Mouse (Mus musculus): Measurements from ENCODE around the gene Ptcra. TPM values are rescaled to one million over a fixed set of nuclear protein-coding genes. Genes with fewer than 3 reads are reported as not detected.
"Not testable (repeated sequence)": the region's sequence is repeated elsewhere in the genome, so short reads cannot be mapped to it uniquely, and the experiment has no call there.

Gene Ptcra
- total RNA-seq (2022): not detected

DNA sequence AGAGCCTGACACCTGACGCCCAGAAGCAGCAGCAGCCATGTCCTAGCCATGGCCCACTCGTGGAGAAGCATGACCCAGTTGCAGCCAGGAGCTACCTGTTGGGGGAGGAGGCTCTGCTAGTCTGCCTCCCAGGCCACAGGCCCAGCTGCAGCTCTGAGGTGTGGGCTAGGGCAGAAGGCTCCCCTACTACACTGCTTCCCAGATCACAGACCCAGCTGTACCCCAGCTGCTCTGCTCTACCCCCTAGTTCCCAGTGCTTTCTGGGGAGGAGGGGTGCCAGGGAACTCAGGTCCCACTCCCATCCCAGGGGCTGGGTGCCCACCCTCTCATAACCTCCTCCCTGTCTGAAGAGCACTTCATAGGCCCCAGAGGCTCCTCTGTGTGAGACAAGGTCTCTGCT lies at the start of gene Ptcra:
Ptcra (minus strand) TSS at position 169 of the 400 bp plus-strand sequence.
- DNase-seq (ENCODE audit: low spot score in 2 of 2): no peak

DNA sequence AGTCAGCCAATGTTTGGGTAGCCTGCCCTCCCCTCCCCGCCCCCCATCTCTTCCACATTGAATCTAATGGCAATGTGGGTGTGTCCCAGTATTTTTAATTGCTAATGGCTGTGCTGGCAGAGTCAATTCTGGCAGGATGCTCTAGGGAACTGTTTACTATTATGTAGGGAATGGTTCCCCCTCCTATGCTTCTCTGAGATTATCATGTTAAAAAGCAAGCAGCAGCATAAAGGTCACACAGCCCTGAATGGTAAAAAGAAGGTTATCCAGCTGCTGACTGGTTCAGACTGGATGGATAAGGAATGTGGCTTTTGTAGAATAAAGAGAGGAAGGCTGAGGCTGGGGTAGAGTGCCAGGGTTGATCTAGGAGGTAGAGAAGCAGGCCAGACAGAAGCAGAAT lies 48.9 kb upstream of the Ptcra start:
- no peak for DNase-seq (ENCODE audit: low spot score in 2 of 2)

DNA sequence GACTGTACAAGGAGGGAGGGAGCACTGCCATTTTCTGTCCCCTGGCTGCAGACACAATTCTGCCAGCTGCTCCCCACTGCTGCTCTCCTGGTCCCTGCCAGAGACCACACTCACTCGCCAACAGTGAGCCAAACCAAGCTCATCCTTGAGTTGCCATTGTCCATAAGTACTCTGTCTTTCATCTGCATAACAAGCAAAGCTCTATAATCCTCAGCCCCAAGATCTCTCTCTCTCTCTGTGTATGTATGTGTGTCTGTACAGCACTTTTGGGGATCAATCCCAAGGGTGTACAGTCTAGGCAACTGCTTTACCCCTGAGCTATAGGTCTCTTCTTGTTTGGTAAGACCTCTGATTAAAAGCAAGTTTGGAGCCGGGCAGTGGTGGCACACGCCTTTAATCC lies 47.2 kb upstream of the Ptcra start:
- no peak for DNase-seq (ENCODE audit: low spot score in 2 of 2)

DNA sequence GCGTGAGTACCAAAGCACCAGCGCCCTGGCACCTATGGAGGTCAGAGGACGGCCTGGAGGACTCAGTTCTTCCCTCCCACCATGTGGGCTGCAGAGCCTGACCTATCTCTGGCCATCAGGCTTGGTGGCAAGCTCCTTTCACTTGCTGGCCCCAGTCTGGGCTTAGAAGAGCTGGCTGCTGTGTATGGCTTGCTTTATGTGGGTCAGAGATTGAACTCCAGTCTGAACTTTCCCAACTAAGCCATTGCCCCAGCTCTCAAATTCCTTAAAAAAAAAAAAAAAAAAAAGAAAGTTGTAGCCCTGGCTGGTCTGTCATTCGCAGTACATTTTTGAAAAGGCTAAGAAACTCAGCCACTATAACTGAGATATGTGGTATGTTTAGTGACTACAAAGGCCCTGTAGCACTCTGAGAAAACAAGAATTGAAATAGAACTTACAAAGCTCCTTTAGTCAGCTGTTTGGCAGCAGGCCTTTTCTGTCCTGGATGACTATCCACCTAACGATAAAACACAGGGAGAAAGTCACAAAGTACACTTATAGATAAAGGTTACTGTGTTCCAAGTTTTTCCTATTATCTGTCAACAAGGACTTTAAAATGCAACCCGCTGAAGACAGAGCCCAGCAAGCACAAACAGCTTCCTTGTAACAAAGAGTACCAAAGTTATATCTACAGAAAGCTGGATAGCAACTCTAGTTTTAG lies 45.8 kb upstream of the Ptcra start:
- no peak for DNase-seq (ENCODE audit: low spot score in 2 of 2)

DNA sequence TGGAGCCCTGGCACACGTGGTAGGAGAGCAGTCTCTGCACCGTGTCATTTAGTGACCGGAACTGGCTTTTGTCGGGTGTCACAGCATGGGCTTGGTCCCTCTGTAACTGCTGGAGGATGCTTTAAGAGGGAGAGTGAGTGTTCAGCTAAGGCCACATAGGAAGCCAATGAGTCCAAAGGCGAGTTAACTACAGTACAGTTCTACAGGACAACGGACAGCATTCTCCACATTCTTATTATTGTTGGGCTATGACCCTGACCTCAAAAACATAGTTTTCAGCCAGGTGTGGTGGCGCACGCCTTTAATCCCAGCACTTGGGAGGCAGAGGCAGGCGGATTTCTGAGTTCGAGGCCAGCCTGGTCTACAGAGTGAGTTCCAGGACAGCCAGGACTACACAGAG lies 44.9 kb upstream of the Ptcra start:
- DNase-seq (ENCODE audit: low spot score in 2 of 2): no peak

DNA sequence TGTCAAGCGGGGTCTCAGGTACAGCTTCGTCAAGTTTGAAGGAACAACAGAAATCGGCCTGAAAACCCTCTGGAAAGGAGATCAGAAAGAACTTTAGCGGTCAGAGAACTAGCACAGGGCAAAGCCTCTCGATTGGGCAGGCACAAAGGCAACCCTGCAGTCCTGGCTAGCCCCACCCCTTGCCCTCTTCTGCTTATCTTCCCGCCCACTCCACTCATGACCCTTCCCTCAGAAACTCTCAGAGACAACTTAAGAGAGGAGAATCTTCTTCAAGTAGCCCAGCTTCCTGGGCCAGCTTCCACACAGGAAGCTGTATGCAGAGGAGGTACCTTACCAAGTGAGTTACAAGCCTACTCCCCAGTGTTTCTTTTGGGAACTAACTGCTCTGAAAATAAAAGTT lies 38.2 kb upstream of the Ptcra start:
- DNase-seq (ENCODE audit: low spot score in 2 of 2): no peak

DNA sequence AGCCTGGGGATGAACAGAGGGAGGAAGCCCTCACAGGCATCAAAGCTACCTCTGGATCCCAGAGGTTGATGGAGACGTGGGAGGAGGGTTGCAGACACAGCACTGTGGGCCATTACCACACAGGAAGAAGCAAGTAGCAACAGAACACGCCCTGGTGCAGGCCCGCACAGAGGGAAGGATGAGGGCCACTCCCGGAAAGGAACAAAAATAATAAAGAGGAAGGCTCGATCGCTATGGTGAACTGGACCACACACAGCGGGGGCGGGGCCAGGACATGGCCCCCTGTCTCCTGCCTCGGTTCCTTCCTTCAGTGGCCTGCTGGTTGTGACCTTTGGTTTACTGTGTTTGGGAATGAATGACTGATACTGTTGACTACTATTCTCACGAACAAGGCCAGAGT lies 36.2 kb upstream of the Ptcra start:
- DNase-seq (ENCODE audit: low spot score in 2 of 2): no peak

DNA sequence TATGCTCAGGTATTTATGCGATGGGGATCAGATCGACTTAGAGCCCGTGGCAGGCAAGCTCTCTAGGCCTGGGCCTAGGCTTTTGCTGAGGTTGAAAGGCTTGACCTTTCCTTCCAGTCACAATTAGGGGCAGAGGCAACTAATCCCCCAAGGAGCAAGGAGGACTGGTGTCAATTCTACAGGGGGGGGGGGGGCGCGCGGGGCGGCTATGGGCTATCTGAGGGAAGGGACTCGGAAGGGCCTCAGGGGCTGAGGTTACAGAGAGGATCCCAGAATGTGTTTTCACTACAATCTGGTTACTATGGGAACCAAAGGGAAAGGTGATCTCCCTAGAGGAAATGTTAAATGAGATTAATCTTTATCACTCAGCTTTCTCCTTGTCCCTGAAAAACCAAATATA lies 33.9 kb upstream of the Ptcra start:
- no peak for DNase-seq (ENCODE audit: low spot score in 2 of 2)

DNA sequence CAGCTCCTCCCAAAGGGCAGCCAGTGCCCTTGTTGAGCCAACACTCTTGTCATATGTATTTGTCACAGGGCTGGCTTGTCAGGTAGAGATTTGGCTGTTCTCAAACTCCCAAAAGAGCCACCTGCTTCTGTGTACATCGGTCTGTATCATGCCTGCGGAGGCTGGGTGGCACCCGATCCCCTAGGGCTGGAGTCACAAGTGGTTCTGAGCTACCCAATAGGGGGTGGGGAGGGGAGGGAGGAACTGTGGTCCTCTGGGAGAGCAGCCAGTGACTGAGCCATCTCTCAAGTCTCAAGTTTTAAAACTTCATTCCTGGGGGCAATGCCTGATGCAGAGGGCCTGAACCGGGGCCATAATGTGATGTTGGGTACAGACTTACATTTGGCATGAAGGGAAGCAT lies 33.2 kb upstream of the Ptcra start:
- no peak for DNase-seq (ENCODE audit: low spot score in 2 of 2)

DNA sequence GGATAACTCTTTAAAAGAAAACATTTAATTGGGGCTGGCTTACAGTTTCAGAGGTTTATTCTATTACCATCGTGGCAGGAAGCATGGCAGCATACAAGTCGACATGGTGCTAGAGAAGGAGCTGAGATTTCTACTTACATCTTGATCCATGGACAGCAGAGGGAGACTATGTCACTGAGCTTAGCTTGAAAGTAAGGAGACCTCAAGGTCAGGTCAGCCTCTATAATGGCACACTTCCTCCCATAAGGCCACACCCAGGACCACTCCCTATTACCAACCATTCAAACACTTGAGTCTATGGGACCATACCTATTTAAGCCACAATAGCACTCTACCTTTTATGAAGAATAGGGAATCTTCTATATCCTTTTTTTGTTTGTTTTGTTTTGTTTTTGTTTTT lies 29.5 kb upstream of the Ptcra start:
- DNase-seq (ENCODE audit: low spot score in 2 of 2): no peak

DNA sequence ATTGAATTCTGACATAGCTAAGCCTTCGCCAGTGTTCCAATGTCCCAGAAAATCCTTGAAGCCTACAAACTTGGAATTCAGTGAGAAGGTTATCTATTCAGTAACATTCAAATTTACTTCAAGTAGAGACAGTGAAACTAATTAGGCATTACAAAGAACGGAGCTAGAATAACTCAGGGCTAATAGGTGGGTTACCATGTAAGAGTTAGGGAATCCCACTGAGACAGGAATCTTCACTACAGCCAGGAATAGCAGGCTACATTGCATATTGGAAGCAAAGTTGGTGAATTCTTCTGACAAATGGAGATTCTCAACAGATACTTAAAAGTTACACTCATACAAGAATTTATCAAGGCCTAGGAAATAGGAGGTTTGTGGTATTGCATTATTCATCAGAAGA lies 24.5 kb upstream of the Ptcra start:
- DNase-seq (ENCODE audit: low spot score in 2 of 2): not testable (repeated sequence)

DNA sequence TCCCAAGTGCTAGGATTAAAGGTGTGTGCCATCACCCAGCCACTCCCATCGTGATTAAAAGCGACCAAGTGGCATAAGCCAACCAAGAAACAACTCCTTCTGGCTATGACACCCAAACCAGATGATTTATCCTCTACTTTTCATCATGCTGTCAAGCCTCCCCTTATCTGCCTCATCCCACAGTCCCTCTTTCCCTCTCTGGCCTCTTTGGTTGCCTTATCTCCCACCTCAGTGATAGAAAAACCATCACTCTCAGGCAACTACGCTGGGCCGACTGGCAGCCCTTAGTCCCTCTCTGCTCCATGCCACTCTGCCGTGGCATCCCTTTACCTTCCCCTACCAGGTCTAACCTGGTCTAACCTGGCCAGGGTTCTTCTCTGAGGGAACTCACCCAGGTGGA lies 23.4 kb upstream of the Ptcra start:
- DNase-seq (ENCODE audit: low spot score in 2 of 2): no peak

DNA sequence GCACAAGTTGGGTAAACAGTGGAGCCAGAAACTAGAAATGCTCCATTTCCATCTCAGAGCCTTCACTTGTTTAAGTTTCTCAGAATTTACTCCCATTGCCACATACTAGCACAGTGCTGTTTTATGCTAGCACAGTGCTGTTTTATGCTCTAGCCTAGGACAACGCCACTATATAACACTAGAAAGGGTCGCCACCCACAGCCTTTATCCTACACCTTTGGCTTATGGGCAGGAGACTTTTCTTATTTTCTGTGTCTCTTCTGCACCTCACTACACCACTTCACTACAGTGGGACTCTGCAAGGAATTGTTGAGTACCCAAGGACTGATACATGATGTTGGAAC lies 19.7 kb upstream of the Ptcra start:
- DNase-seq (ENCODE audit: low spot score in 2 of 2): no peak

DNA sequence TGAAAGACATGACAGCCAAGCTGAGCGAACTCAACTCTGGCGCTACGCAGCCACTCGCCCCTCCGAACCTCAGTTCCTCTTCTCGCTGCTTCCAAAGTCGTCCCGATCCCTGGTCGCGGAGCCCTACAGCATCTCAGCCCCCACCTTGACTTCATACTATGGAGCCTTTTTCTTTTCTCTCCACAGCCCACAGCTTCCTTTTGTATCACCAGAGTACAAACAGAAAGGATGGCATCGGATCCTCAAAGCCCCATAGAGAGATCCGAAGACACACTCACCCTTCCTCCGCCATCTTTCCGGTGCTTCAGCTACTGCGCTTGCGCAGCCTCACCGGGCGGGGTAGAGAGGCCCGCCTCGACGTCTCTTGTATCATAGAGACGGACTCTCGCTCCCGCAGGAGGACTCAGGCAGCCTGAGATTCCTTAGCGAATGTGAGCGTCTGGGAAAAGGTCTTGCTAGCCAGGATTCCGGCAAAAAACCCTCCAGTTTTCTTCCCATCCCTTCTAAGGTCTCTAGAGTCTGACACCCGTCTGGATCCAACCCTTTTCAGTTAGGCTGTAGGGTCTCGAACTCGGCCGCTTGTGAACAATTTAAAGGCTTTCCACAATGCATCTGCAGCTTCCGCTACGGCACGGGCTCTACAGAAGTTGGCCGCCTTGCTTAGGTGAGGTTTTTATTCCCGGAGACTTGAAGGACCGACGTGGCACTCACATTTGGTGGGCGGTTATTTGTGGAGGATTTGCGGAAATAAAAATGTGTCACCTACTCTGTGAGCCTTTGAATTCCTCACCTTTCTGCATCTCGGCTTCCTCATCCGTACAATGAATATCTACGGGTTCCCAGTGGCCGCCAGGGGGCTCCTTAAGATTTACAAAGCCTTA lies 19.1 kb upstream of the Ptcra start, which contains the start of gene Rpl7l1:
Rpl7l1 (minus strand) TSS at position 332 of the 881 bp plus-strand sequence.
- peak; percentile 73 to 83 for DNase-seq (ENCODE audit: low spot score in 2 of 2)

DNA sequence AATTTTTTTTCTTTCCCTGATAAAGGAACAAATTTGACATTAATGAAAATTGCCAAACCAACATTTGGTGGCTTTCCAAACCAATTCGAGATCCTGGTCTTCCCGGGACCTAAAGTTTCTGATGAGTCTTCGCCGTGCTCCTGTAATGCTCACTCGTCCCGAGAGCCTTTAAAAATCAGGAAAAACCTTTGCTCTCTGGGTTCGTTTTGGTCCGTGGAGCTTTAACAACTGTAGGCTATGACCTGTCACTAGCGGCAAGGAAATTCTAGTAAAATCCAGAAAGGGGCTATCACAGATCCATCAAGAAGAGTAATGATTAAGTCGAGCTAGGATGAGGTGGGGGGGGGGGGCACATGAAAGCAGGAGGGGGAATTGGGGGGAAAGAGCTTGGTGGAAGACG lies 18.4 kb upstream of the Ptcra start:
- no peak for DNase-seq (ENCODE audit: low spot score in 2 of 2)

DNA sequence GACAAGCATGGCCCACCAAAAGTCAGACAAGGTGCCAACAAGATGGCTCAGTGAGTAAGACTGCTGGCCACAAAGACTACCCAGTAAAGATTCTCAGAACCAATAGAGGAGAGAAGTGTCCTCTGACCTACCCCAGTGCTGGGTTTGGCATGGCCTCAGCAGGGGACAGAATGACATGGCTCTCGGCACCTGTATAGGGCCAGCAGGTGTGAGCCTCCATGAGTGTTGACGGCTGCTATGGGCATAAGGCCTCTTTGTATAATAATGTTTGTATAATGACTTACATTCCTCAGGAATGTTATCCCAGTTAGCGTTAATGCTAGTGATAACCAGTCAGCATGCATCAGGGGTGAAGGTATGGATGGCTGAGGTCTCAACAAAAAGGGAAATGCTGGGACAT lies 12.6 kb upstream of the Ptcra start:
- no peak for DNase-seq (ENCODE audit: low spot score in 2 of 2)

DNA sequence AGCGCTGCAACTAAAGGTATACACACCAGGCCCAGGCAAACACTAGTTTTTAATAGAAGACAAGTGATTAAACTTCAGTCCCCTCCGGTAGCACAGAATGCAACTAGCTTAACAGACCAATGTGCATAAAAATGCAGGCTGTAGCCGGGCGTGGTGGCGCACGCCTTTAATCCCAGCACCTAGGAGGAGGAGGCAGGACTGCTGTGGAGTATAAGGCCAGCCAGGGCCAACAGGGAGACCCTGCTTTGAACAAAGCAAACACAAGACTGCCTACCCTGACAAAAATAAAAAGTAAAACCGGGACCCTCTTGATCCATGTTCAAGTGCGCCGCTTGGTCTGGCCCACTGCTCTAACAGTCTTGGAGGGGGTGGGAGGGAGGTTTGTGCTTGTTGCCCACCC lies 11.6 kb upstream of the Ptcra start:
- DNase-seq (ENCODE audit: low spot score in 2 of 2): no peak

DNA sequence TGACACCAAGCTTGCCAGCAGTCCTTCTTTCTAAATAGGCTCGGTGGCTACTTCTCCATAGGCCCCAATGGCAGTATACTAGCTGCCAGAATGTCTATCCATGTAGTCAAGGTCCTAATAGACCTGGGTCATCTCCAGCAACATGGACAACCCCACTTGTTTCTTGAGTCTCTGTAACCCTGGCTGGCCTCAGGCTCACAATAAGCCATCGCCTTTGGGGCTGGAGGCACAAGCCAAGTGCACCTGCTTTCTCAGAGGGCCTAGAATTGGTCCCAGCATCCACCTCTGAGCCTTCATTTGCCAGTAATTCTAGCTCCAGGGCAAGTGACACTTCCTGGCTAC lies 10.6 kb upstream of the Ptcra start:
- DNase-seq (ENCODE audit: low spot score in 2 of 2): no peak

DNA sequence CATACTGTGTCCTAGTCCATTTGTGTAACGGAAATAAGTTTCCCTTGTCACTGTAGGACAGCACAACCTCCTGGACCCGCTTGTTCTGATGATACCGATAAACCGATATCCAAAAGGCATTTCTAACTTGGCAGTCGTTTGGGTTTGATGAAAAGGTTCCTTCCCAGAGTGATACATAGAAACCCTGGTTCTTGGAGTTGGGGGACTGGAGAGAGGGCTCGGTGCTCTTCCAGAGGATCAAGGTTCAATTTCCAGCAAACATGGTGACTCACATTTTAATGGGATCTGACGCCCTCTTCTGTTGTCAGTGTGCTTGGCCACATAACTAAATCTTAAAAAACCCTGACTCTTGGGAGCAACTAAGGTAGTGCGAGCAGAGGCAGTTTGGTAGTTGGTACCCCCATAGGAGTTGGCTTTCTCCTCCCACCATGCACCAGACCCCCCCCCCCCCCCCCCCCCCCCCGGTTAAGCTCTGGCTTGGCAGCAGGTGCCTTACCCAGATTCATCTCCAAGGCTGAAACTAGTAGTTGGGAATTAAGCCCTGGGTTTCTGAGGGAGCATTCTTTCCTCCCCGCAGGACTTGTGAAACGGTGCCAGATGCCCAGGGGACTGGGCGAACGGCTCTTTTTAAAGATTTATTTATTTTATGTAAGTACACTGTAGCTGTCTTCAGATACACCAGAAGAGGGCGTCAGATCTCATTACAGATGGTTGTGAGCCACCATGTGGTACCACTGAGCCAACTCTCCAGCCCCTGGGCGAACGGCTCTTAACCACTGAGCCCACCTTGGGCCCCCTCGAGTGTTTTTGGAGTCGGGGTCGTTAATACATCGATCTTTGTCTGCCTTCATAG lies 10.0 kb upstream of the Ptcra start:
- DNase-seq (ENCODE audit: low spot score in 2 of 2): no peak

DNA sequence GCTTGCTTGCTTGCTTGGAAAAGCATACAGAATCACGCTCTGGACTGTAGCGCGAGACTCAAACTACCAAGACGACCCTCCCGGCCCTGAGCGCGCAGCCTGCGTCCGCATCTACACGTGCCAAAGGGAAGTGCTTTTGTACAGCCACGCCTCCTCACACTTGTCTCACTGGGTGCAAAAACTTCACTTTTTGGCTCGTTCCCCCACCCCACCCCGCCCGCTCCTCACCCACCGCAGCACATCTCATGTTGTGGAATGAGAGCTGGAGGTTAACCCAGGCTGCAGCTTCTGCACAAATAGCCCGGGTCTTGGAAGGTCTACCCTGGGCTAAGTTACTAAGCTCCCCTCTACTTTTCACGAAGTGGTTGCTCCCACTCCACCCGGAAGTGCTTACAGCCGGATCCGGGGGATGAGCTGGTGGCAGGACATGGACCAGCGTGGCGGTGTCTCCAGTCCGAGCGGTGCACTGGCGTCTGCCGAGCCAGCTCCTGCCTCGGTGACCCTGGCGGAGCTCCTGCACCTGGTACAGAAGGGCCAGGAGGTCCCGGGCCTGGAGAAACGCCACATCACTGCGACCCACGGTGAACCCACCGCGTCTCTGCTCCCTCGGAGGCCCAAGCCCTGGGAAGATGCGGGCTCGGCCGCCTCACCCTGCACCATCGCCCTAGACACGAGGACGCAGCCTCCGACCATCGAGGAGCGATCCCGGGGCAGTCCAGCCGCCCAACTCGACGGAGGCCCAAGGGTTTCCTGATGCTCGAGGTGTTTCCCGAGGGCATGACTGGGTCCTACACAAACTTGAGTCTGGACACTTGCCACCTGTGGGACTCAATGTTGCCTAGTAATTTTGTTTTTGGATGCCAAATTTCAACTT lies 9.1 kb upstream of the Ptcra start, which contains the start of gene 2310039H08Rik:
2310039H08Rik (plus strand) TSS at position 232 of the 874 bp plus-strand sequence.
- peak; percentile 72 to 77 for DNase-seq (ENCODE audit: low spot score in 2 of 2)

DNA sequence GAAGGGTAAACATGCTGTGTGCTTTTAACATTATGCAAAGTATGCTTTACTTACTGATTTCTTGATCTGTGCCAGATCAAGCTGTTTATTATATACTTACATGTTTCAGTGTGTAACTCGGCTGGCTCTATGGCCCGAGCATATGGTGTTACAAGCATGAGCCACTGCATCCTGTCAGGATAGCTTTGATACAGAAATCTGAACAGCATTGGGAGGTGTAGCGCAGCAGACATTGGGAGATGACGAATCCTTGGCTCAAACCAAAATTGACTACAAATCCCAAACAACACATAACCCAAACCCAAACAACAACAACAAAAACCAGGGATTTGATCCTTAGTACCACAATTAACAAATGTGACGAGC lies 8.5 kb upstream of the Ptcra start:
- no peak for DNase-seq (ENCODE audit: low spot score in 2 of 2)
